Mouse (Mus musculus) heart, postnatal 36 days (tissue): ENCODE results near the gene Nme7. TPM values are rescaled to one million over a fixed set of nuclear protein-coding genes. Genes with fewer than 3 reads are reported as not detected.

Experiments used
- DNase-seq, 2 experiments: peaks; one replicate each; pipeline ENCODE4 v3.0.0; 2021 to 2022
- intact Hi-C: fragments of 180-260 bp; cut with DNase I; formaldehyde crosslinking; loops from one replicate; pipeline ENCODE4 v1.15.1; 2025
- total RNA-seq, 2 experiments: library from RNA; stranded (reverse); gene quantifications; 2 replicates each; pipeline ENCODE4 v1.2.3; 2021

Nme7 gene
- total RNA-seq, 2 experiments from 2014 or later = 5.2 to 5.3 TPM

DNA sequence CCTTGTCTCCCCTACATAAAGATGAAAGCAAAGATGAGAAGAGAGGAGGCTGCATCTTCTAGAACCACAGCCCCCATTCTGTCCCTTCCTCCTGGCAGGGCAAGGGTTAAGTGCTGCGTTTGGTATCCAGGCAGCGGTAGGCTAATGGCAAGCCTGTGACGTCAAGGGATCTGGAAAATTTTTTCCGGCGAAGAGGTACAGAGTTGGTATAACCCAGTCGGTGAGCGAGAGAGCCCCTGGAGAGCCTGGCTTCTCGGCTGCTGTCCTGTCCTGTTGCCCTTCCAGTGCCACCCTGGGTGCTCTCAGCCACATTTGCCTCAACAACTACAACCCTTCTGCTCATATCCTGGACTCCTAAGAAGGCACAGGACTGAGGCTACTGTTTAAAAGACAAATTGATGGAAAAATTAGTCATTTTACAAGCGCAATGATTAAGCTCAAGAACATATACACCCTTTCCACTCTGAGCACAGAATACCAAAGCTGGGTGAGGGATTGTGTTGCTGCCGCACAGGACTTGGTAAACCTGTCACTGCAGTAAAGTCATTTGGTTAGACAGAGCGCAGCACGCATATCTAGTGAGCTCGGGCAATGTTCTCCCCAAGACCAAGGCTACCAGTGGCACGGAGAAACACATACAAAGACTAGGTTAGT lies 151.0 kb downstream of the Nme7 start:
- DNase-seq = peak; percentile 30 to 37
- intact Hi-C loops = loop anchor here (5.0 to 10.0 kb wide), 3 partner anchors 88 to 670 kb away; no protein-coding TSS in a partner anchor

DNA sequence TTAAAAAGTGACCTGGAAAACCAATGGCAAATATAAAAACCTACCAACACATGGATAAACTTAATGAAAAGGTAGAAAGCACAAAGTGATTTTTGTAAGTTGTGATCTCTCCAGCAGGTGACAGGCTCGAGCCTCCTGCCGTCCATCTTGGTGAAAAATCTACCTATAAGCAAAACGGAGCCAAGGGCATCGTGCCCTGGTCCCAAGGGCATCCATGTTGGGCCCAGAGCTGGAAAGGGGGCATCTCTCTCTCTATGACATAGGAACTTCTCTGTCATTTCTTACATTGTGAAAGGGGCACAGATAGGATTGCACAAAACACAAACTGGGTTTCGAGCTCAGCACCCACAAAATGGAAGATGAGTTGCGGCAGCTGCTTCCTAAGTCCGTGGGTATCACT lies 151.7 kb downstream of the Nme7 start:
- intact Hi-C loops = loop anchor here (2.0 to 10.0 kb wide), 4 partner anchors 88 to 669 kb away; no protein-coding TSS in a partner anchor
- DNase-seq = peak in 1 of 2 experiments; percentile 11

DNA sequence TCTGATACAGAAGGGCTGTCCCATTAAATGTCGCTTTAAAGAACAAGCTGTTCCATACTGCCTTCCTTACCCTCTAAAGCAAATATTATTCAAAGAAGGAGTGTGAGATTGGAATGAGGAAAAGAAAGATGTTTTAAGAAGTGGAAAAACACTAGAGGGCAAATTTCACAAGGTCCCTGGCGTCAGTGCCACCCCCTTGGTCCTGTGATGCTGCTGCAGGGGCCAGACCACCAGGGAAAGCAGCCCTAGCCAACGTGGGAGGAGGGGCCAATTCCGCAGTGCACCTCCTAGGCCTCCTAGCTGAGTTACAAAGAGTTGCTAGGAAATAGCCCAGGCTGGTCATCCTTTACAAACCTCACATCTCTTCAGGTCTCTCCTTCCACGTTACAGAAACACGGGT lies 152.1 kb downstream of the Nme7 start:
- intact Hi-C loops = loop anchor here (2.0 to 10.0 kb wide), 4 partner anchors 89 to 669 kb away; no protein-coding TSS in a partner anchor
- DNase-seq = peak; percentile 17 to 28

DNA sequence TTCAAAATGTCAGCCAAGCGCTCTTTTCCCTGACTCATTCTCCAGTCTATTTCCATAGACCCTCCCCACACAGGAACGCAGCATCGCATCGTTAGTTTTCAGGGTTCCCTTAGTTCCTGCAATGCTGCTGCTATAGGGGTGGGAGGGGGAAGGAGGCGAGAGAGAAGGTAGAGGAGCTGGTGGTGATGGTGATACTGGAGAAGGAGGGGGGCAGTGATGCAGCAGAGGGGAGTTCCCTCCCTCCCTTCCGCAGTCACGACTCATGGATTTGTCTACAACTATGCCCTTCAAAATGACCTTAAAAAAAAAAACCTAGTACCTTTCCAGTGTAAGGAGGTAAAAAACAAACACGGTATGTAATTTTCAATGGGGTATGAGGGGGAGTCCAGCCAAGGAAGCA lies 152.8 kb downstream of the Nme7 start:
- intact Hi-C loops = loop anchor here (2.0 to 10.0 kb wide), 4 partner anchors 89 to 668 kb away; no protein-coding TSS in a partner anchor
- DNase-seq = no peak

DNA sequence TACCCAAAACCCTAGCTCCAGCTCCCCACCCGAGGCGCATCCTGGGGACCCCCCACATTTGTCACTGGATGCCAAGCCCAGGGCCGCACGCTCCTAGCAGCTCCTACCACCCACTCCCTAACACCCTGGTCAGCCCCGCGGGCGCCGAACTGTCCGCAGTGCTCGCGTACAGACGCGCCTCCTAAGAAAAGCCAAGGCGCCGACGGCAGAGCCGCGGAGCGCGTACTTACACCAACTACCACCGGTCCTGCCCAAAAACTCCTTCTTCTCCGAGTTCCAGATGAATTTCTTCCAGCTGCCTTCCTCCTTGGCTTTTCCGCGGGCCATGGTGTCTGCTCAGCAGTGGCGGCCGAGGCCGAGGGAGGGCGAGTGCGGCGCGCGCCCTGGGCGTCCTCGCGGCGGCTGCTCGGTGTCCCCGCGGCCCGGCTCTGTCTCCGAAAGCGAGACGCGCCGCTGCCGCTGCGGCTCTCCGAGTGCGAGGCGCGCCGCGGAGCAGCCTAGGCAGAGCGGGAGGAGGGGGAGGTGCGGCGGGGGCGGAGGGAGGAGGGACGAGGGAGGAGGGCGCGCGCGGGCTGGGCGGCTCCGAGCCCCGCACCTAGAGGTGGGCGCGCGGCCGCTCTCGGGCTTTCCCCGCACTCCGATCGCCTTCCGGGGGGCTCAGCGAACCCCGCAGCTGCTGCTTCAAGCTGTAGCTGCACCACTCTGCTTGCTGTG lies 153.8 kb downstream of the Nme7 start:
- intact Hi-C loops = loop anchor here (2.0 to 10.0 kb wide), 4 partner anchors 90 to 667 kb away; no protein-coding TSS in a partner anchor
- DNase-seq = peak; percentile 64 to 84

DNA sequence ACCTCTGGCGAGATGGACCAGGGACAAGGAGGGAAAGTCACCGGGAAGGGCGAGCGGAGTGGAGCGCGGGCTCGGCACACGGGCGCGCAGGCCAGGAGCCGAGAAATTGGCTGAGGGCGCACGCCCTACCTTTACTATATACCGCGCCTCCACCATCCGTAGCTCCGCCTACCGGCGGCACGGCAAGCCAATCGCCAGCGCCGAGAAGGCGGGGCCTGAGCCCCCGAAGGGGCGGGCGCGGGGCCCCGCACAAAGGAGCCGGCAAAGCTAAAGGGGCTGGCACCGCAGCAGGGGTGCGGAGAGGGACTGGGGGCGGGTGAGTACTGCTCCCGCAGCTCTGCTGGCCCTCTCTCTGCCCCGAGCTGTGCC lies 154.3 kb downstream of the Nme7 start, which contains the start of gene Atp1b1:
Gene Atp1b1, minus strand, starts transcription at position 111 of the 369 bp plus-strand sequence.
- intact Hi-C loops = loop anchor here (5.0 to 10.0 kb wide), 3 partner anchors 91 to 667 kb away; no protein-coding TSS in a partner anchor
- peak in 1 of 2 experiments; percentile 79 for DNase-seq

DNA sequence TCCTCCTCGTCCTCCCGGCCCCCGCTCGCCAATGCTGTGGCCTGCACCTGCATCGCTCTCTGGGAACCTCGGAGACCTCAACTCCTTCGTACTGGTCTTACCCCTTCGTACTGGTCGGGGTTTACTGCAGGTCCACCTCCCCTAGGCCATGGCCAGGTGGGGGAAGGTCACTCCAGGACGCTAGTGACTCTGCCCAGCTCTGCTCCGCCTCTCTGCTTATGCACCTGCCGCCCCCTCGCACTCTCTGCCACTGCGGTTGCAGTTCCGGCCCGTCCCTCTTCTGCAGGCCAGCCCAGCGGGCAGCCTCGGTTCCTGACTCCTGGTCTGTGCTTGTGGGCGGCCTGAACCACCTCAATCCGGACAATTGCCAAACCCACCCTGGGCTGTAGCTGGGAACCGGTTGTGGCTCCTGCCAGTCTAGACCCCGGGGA lies 154.7 kb downstream of the Nme7 start:
- peak in 1 of 2 experiments; percentile 43 for DNase-seq
- intact Hi-C loops = loop anchor here (5.0 to 10.0 kb wide), 3 partner anchors 91 to 666 kb away; no protein-coding TSS in a partner anchor

DNA sequence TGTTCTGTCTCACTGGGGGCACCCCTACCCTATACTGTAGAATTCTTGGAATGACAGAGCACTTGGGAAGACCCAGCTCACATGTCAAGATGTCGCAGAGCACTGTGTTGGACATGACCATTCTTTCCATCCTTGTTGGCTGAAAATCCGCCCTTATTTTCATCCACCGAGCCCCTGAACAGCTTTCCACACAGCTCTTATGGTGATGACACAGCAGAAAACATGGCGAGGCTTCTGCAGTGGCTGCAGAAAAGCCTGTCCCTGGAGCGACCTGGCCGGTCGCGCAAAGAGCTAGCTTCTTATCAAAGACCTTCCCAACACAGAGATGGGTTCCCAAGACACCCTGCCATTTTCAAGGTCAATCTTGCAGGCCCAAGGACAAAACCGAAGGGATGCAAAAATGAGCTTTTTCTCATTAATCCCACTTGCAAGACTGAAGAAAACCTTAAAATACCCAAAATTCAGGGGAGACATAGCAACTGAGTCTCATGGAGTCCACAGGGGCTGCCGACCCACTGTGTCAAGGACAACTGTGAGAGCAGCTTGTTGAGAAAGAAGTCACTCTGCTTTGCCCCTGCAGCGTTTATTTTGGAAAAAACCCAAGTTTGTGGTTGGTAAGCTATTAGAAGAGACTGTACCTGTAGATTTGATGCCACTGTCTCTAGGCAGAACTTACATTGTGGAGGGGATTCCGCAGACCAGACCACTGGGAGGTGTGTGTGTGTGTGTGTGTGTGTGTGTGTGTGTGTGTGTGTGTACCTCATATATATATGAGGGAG lies 155.4 kb downstream of the Nme7 start:
- intact Hi-C loops = loop anchor here (5.0 to 10.0 kb wide), 3 partner anchors 92 to 665 kb away; no protein-coding TSS in a partner anchor
- peak in 1 of 2 experiments; percentile 22 for DNase-seq

DNA sequence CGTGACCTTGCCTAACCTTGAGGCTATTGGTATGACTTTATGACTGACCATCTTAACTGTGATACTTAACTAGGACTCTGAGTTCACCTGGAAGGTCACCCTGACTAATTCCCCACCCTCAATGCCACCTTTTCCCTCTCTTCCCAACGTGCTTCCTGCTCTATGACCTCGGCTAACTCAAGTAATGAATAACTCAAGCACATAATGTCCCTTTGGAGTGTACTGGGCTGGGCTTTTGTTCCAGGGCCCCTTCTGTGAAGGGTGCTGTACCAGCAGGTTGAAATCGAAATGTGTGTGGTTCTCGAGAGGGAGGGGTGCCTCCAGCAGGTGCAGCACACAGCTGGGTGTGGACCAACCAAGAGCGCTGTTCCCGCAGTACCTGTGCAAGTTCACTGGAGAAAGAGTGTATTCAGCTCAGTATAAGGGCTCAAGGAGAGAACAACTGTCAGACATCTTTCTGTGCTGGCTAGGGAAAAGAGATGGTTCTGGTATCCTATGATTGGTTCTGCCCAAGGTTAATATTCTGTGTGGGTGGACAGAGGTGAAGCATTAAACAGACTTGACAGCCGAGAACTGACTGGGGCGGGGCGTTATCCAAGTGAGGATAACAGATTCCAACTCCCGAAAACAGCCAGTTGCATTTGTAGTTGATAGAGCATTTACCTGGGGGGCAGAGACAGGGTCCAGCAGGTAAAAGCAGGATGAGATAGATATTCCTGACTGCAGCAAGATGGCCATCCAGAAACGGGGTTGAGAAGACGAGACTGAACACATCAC lies 157.2 kb downstream of the Nme7 start:
- intact Hi-C loops = loop anchor here (10.0 kb wide), 1 partner anchor 224 kb away; no protein-coding TSS in a partner anchor
- DNase-seq = no peak

DNA sequence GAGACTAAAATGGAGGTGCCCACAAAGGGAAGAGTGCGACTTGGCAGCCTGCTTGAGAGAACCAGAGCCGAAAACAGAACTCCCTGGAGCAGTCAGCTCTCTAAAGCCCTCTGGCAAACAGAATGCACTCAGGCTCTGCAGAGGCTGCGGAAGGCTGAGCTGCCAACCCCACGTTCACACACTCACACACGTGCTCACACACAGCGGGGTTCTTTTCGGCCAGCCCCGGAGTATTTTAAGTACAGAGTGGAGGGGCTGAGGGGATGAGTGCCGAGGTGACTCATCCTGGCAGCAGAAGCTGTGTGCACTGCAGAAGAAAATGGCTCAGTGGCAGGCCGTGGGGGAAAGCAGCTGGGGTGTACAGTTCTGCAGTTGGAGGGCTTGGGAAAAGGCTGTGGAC lies 157.8 kb downstream of the Nme7 start:
- peak; percentile 55 to 65 for DNase-seq
- intact Hi-C loops = loop anchor here (10.0 kb wide), 1 partner anchor 223 kb away; no protein-coding TSS in a partner anchor

DNA sequence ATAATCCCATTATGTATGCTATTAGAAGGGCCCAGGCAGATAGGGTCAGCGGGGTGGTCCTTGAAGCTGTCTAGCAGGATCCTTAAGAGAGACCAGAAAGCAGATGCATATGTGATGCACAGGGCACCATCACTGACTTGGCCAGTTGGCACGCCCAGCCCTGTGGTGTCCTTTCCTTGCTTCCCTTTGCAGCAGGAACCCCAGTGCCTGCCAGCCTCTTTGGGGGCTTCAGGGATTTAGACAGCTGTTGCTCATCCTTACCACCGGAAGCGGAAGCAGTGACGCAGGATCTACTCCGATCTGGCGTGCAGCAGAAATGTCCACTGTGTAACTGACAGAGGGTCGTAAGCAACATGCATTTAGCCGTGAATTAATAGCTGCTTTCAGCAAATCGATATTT lies 163.5 kb downstream of the Nme7 start:
- intact Hi-C loops = loop anchor here (10.0 kb wide), 1 partner anchor 217 kb away; no protein-coding TSS in a partner anchor
- no peak for DNase-seq

DNA sequence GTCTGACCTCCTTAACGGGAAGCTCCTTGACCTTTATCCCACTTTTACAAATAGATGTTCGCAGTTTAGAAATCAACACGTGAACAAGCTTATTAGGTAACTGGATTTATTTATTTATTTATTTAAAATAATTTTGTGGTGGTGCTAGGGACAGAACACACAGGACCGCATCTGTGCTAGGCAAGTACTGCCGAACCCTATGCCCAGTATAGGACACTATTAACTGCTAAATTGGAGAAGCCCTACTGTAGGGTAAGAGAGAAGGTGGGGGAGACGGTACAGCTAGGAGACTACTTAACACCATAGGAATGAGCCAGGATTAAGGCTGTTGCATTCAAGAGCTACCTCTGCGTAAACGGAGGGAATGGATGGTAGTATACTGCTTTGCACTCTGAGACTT lies 164.4 kb downstream of the Nme7 start:
- DNase-seq = no peak
- intact Hi-C loops = loop anchor here (10.0 kb wide), 1 partner anchor 216 kb away; no protein-coding TSS in a partner anchor

DNA sequence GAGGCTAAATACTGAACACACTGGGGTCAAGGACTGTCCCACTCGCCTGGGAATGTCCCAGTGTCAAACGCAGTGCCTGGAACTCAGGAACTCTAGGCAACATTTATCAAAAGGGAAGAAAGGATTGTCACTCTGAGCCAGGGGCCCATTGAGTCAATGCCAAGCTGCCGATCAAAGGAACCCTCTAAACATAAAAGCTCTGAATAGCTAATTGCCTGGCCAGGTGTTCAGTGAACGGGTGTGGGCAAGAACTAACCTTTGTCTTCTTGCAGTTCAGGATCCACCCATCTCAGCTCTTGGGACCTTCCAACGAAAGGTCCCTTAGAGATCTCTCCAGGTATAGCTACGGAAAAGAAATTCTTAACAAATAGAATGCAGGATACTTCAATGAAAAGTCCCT lies 167.1 kb downstream of the Nme7 start:
- intact Hi-C loops = no loop called here

DNA sequence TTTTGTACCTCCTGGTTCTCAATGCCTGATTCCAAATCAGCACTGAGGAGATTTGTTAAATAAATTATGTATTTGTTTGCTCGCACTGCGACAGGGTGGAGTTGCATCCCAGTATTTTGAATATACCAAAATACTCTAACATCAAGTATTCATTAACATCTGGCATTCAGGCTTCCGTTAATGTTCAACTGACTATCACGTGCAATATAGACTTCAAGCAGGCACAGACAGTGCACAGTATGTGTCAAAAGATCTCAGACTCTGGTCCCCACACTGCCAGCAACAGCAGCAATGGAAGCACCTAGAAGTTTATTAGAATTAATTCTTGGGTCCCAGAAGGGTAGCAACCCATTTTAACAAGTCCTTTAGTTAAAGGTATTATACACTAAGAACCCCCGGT lies 167.7 kb downstream of the Nme7 start:
- intact Hi-C loops = no loop called here
- DNase-seq = no peak

More for the DNA sequence above, 167.1 kb downstream of the Nme7 start:
- no peak for DNase-seq

DNA sequence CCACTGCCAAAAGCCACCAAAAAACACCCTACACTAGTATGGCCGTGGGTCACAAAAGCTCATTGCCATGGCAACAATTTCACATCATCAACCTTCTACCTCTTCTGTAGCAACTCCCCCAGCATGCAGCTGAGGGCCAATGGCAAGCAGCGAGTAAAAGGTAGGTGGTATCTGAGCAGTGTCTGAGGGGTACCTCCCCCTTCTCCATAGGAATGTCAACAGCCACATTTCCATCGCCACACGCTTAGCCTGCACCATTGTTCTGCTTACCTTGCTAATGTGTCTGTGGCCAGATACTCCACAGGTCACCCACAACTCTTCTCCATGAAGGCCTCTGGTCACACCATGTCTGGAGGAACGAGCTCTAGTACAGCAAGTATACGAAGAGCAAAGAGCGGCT lies 169.5 kb downstream of the Nme7 start:
- intact Hi-C loops = no loop called here

DNA sequence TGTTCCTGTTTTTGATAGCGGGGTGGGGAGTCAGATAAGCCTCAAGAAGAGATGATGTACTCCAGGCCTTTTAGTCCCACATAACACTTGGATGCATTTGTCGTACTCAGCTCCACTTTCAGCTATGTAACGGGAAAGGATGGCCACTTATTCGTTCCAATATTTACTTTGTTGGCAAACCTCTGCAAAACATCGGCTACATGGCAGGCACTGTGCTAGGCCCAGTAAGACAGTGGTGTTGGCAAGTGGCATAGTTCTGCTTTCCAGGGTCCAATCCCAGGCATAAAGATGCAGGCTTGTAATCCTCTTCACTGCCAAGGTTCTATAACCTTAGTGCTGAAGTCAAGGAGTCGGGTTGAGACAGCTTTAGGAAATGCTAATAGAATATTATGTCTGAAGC lies 170.4 kb downstream of the Nme7 start:
- no peak for DNase-seq
- intact Hi-C loops = no loop called here

More for the DNA sequence above, 169.5 kb downstream of the Nme7 start:
- DNase-seq = no peak

DNA sequence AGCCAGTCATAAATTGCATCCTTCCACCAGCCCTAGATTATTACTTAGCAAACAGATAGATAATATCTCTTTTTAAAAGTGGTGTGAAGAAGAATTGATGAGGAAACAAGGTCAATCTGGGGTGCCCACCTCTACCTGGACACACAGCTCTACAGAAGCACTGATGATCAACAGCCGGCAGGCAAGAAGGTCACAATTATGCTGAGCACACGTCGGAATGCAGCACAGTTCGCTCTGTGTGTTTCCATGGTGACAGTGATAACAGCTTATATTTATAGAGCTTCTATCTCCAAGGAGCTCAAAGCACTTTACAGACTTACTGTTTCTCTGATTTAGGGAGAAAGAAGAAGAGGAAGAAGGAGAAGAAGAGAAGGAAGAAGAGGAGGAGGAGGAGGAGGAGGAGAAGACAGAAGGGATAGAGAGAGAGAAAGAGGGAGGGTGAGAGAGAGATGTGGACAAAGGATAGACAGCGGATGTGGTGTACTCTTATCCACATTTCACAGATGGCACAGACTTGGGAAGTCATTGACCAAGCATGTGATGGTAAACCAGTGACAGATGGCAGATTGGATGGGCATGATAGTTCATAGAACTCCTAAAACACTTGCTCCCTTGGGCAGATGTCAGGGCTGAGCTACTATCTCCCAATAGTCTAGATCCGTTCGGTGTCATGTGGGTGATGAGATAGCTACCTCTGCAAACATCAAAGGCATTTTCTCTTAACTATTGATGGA lies 171.0 kb downstream of the Nme7 start:
- DNase-seq = no peak
- intact Hi-C loops = no loop called here

DNA sequence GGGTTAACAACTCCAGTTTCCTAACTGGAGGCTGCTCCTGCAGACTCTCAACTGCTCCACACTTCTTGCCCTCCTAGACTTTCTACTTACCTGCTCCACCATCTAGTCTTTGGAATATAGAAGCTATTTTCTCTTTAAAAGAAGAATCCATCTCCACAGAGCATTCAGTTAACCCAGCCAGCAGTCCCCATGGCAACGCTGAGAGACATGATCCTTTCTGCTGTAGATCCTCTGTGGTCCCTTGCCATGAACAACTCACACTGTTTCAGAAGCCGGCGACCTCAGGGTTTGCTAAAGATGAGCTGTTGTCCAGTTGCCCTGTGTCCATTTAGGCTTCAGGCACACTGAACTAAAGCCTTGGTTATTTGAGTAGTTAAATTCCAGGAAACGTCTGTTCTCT lies 172.0 kb downstream of the Nme7 start:
- intact Hi-C loops = no loop called here
- DNase-seq = no peak
